Mouse (Mus musculus): ENCODE measurements around the gene Klrg2. TPM values are rescaled to one million over a fixed set of nuclear protein-coding genes. Genes with fewer than 3 reads are reported as not detected.

Gene Klrg2
- polyA plus RNA-seq, 1 experiment from 2014 or later: not detected

DNA sequence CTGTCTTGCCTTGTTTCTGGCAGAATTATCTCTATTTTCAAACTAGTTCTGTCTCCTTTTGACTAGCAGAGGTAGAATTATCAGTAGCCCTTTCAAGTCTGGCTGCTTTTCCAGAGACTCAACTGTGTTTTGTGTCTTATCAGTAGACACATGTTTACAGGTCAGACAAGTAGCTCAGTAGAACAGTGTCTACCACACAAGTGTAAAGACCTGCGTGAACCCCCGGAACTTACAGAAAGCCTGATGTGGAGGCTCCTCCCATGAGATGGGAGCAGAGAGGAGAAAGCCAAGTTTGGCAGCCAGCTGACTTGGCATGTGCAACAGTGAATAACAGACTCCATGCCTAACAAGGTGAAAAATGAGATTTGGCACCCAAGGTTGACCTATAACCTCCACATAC, 13.6 kb downstream of the Klrg2 start:
- 87% methylated on average over 2 of the region's 2 CpGs for WGBS
- Histone ChIP-seq H3K27me3 (replicated peaks; ENCODE audit: control insufficient read depth, insufficient read depth, low read length) (no peaks in the 10 kb centered on the region), H3K9ac (ENCODE audit: low read length) (no peak overlapping the region), H3K4me1 (ENCODE audit: control insufficient read depth, insufficient read depth, low read length) (no peaks in the 10 kb centered on the region), H3K27ac (ENCODE audit: low read depth, low read length) (no peak overlapping the region), H3K4me3 (ENCODE audit: low read depth, low read length) (no peak overlapping the region), H3K36me3 (ENCODE audit: control insufficient read depth, insufficient read depth, low read length) (peaks cover 18% of the 10 kb centered on the region), H3K9me3 (replicated peaks; ENCODE audit: control insufficient read depth, low read length) (no peaks in the 10 kb centered on the region), H3K4me2 (ENCODE audit: low read length) (no peak overlapping the region)
- ATAC-seq: no peak
- DNase-seq (ENCODE audit: low spot score): no peak

DNA sequence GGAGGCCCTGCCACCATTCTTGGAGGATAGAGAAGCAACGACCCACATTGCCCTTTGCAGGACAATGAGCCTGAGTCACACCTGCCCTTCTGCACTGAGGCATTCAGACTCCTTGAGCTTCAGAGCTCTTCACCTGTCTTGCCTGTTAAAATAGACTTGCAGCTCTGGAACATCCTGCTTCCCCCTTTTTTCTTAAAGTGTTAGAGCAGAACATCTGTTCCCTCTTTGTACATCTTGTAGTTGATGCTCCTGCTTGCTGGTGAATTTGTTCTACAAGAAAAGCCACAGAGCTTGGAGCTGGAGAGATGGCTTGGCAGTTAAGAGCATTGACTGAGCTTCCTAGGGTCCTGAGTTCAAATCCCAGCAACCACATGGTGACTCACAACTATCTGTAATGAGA, 14.6 kb downstream of the Klrg2 start:
- peaks cover 28% of the 10 kb centered on the region for H3K36me3 ChIP-seq (ENCODE audit: control insufficient read depth, insufficient read depth, low read length)
- H3K4me1 ChIP-seq (ENCODE audit: control insufficient read depth, insufficient read depth, low read length): no peaks in the 10 kb centered on the region
- H3K27me3 ChIP-seq (replicated peaks; ENCODE audit: control insufficient read depth, insufficient read depth, low read length): no peaks in the 10 kb centered on the region
- no peak overlapping the region for H3K4me3 ChIP-seq (ENCODE audit: low read depth, low read length)
- no peak overlapping the region for H3K4me2 ChIP-seq (ENCODE audit: low read length)
- 0 out of 2 replicates have a peak, but pooled peaks cover 4% of the 10 kb centered on the region for H3K9me3 ChIP-seq (replicated peaks; ENCODE audit: control insufficient read depth, low read length)
- ATAC-seq: no peak
- H3K27ac ChIP-seq (ENCODE audit: low read depth, low read length): no peak overlapping the region
- no peak for DNase-seq (ENCODE audit: low spot score)
- WGBS: 75% methylated on average over 1 of the region's 1 CpGs
- no peak overlapping the region for H3K9ac ChIP-seq (ENCODE audit: low read length)

DNA sequence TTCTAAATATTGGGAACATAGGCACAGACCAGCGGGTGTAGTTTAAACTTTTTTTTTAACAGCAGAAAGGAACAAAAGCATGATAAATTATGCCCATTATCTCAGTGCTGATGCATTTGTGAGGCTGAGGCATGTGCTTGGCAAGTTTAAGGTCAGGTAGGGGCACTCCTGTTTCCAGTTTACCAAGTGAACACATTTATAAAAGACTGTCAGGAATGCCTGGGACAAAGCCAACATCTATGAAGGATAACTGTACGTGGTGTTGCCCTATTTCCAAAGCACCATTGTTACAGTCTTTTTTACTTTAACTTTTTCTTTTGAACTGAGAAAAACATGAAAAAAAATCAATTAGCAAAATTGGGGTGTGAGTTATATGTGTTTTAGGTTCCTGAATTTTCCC, 27.1 kb downstream of the Klrg2 start:
- H3K4me1 ChIP-seq (ENCODE audit: control insufficient read depth, insufficient read depth, low read length): no peaks in the 10 kb centered on the region
- H3K27ac ChIP-seq (ENCODE audit: low read depth, low read length): no peak overlapping the region
- H3K4me3 ChIP-seq (ENCODE audit: low read depth, low read length): no peak overlapping the region
- H3K4me2 ChIP-seq (ENCODE audit: low read length): no peak overlapping the region
- no peaks in the 10 kb centered on the region for H3K9me3 ChIP-seq (replicated peaks; ENCODE audit: control insufficient read depth, low read length)
- DNase-seq (ENCODE audit: low spot score) (no peak), ATAC-seq (no peak)
- H3K9ac ChIP-seq (ENCODE audit: low read length): no peak overlapping the region
- WGBS: 87% methylated on average over 2 of the region's 2 CpGs
- H3K27me3 ChIP-seq (replicated peaks; ENCODE audit: control insufficient read depth, insufficient read depth, low read length): no peaks in the 10 kb centered on the region
- H3K36me3 ChIP-seq (ENCODE audit: control insufficient read depth, insufficient read depth, low read length): peaks cover 32% of the 10 kb centered on the region

DNA sequence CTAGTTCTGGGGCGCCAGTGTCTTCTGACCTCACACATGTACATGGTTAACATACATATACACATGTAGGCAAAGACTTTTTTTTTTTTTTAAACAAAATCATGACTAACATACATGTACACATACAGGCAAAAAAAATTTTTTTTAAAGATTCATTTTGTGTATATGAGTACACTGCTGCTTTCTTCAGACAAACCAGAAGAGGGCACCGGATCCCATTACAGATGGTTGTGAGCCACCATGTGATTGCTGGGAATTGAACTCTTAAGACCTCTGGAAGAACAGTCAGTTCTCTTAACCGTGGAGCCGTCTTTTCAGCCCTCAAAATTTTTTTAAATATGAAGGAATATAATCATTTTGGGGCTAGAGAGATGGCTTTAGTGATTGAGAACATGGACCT, 39.6 kb downstream of the Klrg2 start:
- WGBS: 96% methylated on average over 4 of the region's 4 CpGs
- no peaks in the 10 kb centered on the region for H3K4me1 ChIP-seq (ENCODE audit: control insufficient read depth, insufficient read depth, low read length)
- no peak overlapping the region for H3K4me3 ChIP-seq (ENCODE audit: low read depth, low read length)
- no peak overlapping the region for H3K27ac ChIP-seq (ENCODE audit: low read depth, low read length)
- H3K9me3 ChIP-seq (replicated peaks; ENCODE audit: control insufficient read depth, low read length): no peaks in the 10 kb centered on the region
- no peak overlapping the region for H3K9ac ChIP-seq (ENCODE audit: low read length)
- H3K4me2 ChIP-seq (ENCODE audit: low read length): no peak overlapping the region
- H3K36me3 ChIP-seq (ENCODE audit: control insufficient read depth, insufficient read depth, low read length): peaks cover 63% of the 10 kb centered on the region
- DNase-seq (ENCODE audit: low spot score) (peak; percentile 3), ATAC-seq (no peak)
- H3K27me3 ChIP-seq (replicated peaks; ENCODE audit: control insufficient read depth, insufficient read depth, low read length): no peaks in the 10 kb centered on the region

DNA sequence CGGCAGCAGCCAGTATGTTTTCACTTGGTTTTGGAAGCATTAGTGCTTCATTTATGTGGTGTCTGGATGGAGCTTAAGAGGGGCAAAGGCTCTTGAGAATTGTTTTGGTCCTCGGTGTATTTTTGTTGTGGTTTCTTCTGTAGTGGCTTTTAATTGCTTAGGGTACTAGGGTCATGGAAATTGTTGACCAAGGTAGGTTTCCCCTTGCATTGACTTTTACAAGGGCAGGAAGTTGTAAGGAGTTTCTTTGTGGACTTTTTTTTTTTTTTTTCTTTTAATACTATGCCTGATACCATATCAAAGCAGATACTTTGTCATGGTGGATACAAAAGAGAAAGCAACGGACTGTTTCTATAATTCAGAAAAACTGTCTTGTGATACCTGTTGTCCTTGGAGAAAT, 55.3 kb downstream of the Klrg2 start:
- Histone ChIP-seq H3K4me3 (ENCODE audit: low read depth, low read length) (no peak overlapping the region), H3K9ac (ENCODE audit: low read length) (no peak overlapping the region), H3K27me3 (replicated peaks; ENCODE audit: control insufficient read depth, insufficient read depth, low read length) (no peaks in the 10 kb centered on the region), H3K27ac (ENCODE audit: low read depth, low read length) (no peak overlapping the region), H3K4me2 (ENCODE audit: low read length) (no peak overlapping the region), H3K4me1 (ENCODE audit: control insufficient read depth, insufficient read depth, low read length) (no peaks in the 10 kb centered on the region), H3K9me3 (replicated peaks; ENCODE audit: control insufficient read depth, low read length) (no peaks in the 10 kb centered on the region), H3K36me3 (ENCODE audit: control insufficient read depth, insufficient read depth, low read length) (peaks cover 47% of the 10 kb centered on the region)
- 91% methylated on average over 3 of the region's 3 CpGs for WGBS
- DNase-seq (ENCODE audit: low spot score) (no peak), ATAC-seq (no peak)

- 96% methylated on average over 3 of the region's 3 CpGs for WGBS
- Histone ChIP-seq H3K4me1 (ENCODE audit: control insufficient read depth, insufficient read depth, low read length) (no peaks in the 10 kb centered on the region), H3K9me3 (replicated peaks; ENCODE audit: control insufficient read depth, low read length) (no peaks in the 10 kb centered on the region), H3K4me3 (ENCODE audit: low read depth, low read length) (no peak overlapping the region), H3K4me2 (ENCODE audit: low read length) (no peak overlapping the region), H3K27me3 (replicated peaks; ENCODE audit: control insufficient read depth, insufficient read depth, low read length) (no peaks in the 10 kb centered on the region), H3K9ac (ENCODE audit: low read length) (no peak overlapping the region), H3K36me3 (ENCODE audit: control insufficient read depth, insufficient read depth, low read length) (peaks cover 40% of the 10 kb centered on the region), H3K27ac (ENCODE audit: low read depth, low read length) (no peak overlapping the region)
- DNase-seq (ENCODE audit: low spot score): no peak
- ATAC-seq: no peak
Measured at GRCm38 (mm10) chr6:38580112-38580857, 56.8 kb downstream of the Klrg2 start.

DNA sequence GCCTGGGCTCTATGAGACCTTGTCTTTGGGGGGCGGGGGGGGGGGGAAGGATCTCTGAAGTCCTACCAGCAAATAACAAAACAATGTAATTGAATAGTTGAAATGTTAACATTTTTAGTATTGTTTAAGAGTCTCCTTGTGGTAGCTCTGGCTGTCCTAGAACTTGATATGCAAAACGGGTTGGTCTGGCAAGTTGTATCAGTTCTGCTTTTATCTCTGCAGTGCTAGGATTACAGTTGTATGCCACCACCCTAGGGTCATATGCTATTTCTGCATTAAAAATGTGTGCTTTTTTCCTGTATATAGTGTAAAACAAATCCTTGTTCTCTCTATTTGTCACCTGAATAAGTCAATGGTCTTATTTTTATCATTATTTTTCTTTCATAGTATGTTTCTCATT, 60.9 kb downstream of the Klrg2 start:
- Histone ChIP-seq H3K27ac (ENCODE audit: low read depth, low read length) (no peak overlapping the region), H3K4me2 (ENCODE audit: low read length) (no peak overlapping the region), H3K4me3 (ENCODE audit: low read depth, low read length) (no peak overlapping the region), H3K4me1 (ENCODE audit: control insufficient read depth, insufficient read depth, low read length) (no peaks in the 10 kb centered on the region), H3K36me3 (ENCODE audit: control insufficient read depth, insufficient read depth, low read length) (peaks cover 48% of the 10 kb centered on the region), H3K9ac (ENCODE audit: low read length) (no peak overlapping the region), H3K27me3 (replicated peaks; ENCODE audit: control insufficient read depth, insufficient read depth, low read length) (no peaks in the 10 kb centered on the region), H3K9me3 (replicated peaks; ENCODE audit: control insufficient read depth, low read length) (no peaks in the 10 kb centered on the region)
- 95% methylated on average over 2 of the region's 2 CpGs for WGBS
- DNase-seq (ENCODE audit: low spot score) (no peak), ATAC-seq (no peak)

Other genes with a start within 250 kb of the Klrg2 start
- 10.7 and 13.9 TPM in 2 replicates for gene Ubn2, start 203.3 kb downstream of the Klrg2 start, polyA plus RNA-seq (2014; fragmentation: Nextera tagmentation; extraction: Ambion mirVana)
- gene Fmc1, start 103.7 kb downstream of the Klrg2 start, polyA plus RNA-seq (2014; fragmentation: Nextera tagmentation; extraction: Ambion mirVana): 152 and 179 TPM in 2 replicates
- 22.8 and 32.5 TPM in 2 replicates for gene Luc7l2, start 85.9 kb downstream of the Klrg2 start, polyA plus RNA-seq (2014; fragmentation: Nextera tagmentation; extraction: Ambion mirVana)
- gene Clec2l, start 25.8 kb upstream of the Klrg2 start, polyA plus RNA-seq (2014; fragmentation: Nextera tagmentation; extraction: Ambion mirVana): 8.8 and 9.3 TPM in 2 replicates
- gene Tbxas1, start 238.2 kb upstream of the Klrg2 start, polyA plus RNA-seq (2014; fragmentation: Nextera tagmentation; extraction: Ambion mirVana): 1.2 and 1.6 TPM in 2 replicates
- gene Hipk2, start 238.9 kb upstream of the Klrg2 start, polyA plus RNA-seq (2014; fragmentation: Nextera tagmentation; extraction: Ambion mirVana): 16.0 and 19.1 TPM in 2 replicates